Mouse (Mus musculus) stomach, postnatal 0 days (tissue): Measurements from ENCODE around the gene Atxn2. TPM values are rescaled to one million over a fixed set of nuclear protein-coding genes. Genes with fewer than 3 reads are reported as not detected.

ENCODE experiments used
- ATAC-seq: fragments of 200-750 bp; cut with Nextera tagmentation; 2 replicates; pipeline ENCODE4 v1.8.0; 2017; ENCODE audit not compliant: low FRiP score, low TSS enrichment
- DNase-seq: peaks from one replicate; pipeline ENCODE4 v3.0.0-alpha.2; 2016; ENCODE audit warnings: low spot score
- H3K27ac ChIP-seq: fragments of 300-500 bp; sonication (generic); replicated peaks from 2 replicates; pipeline ENCODE4 v1.5.1; 2014; ENCODE audit warnings: mild to moderate bottlenecking, control low read depth
- H3K27me3 ChIP-seq: fragments of 300-500 bp; sonication (generic); 2 replicates; pipeline ENCODE4 v1.6.1; 2014; ENCODE audit warnings: low read length; ENCODE audit not compliant: control insufficient read depth, insufficient read depth
- H3K36me3 ChIP-seq: fragments of 300-500 bp; sonication (generic); 2 replicates; pipeline ENCODE4 v1.6.1; 2014; ENCODE audit warnings: low read length, mixed read lengths; ENCODE audit not compliant: control insufficient read depth, insufficient read depth
- H3K4me1 ChIP-seq: fragments of 300-500 bp; sonication (generic); replicated peaks from 2 replicates; pipeline ENCODE4 v1.6.1; 2014; ENCODE audit warnings: antibody characterized with exemption; ENCODE audit not compliant: control insufficient read depth, insufficient read depth
- H3K4me2 ChIP-seq: fragments of 300-500 bp; sonication (generic); replicated peaks from 2 replicates; pipeline ENCODE4 v1.6.1; 2014; ENCODE audit warnings: low read depth, mild to moderate bottlenecking, control low read depth, moderate library complexity
- H3K4me3 ChIP-seq: fragments of 300-500 bp; sonication (generic); 2 replicates; pipeline ENCODE4 v1.5.1; 2014; ENCODE audit warnings: low read depth, low read length, control low read depth
- H3K9ac ChIP-seq: fragments of 300-500 bp; sonication (generic); 2 replicates; pipeline ENCODE4 v1.6.1; 2014; ENCODE audit warnings: mild to moderate bottlenecking, low read length, control low read depth, mixed read lengths
- H3K9me3 ChIP-seq: fragments of 300-500 bp; sonication (generic); 2 replicates; pipeline ENCODE4 v1.6.1; 2016; ENCODE audit warnings: low read length; ENCODE audit not compliant: control insufficient read depth
- CTCF ChIP-seq: IDR thresholded peaks from 2 replicates; pipeline ENCODE4 v1.5.1; 2016; ENCODE audit warnings: antibody characterized with exemption, low read depth, mild to moderate bottlenecking, moderate library complexity
- EP300 ChIP-seq: optimal IDR thresholded peaks from 2 replicates; pipeline ENCODE3; 2016; ENCODE audit warnings: antibody characterized with exemption
- WGBS: fragments of 180-500 bp; shearing (Covaris S2); extraction: QIAGEN DNeasy Blood & Tissue Kit; methylation state at CpG from one replicate; pipeline ENCODE4 v1.1.7; 2014; 5-methylcytosine and 5-hydroxymethylcytosine counted together
- polyA plus RNA-seq: library from polyadenylated mRNA; unstranded; fragments of >200 nt; fragmentation: Nextera tagmentation; extraction: Ambion mirVana; gene quantifications from 2 replicates; pipeline ENCODE4 v1.2.1, GENCODE M21; 2015

Atxn2 gene
- 30.5 and 35.6 TPM in 2 replicates for polyA plus RNA-seq

DNA sequence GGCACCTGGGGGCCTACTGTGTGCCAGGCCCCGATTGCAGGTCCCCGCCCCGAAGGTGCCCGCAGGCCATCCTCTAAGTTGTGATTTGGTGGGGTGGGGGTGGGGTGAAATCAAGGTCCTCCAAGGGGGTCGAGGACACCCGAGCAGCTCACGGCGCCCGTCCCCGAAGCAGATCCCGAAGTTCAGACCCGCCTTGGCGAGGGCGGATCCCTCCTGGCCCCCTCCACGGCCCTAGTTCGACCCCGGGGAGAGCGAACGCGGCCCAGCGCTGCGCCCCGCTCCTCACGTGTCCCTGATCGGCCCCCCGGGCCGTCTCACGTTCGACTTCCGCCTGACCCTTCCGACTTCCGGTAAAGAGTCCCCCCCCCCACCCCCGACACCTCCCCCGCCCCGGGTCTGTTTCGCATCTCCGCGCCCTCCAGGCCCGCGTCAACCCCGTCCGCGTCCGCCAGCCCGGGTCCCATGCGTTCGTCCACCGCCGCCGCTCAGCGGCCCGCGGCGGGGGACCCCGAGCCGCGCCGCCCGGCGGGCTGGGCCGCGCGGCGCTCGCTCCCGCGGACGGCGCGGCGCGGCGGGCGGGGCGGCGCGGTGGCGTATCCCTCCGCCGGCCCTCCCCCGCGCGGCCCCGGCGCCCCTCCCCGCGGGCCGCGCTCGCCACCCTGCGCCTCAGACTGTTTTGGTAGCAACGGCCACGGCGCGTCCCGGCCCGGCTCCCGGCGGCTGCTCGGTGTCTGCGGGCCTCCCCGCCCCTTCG lies at the start of gene Atxn2:
Gene Atxn2, plus strand, starts transcription at position 164 of the 754 bp plus-strand sequence.
- ATAC-seq (peak; percentile 82), DNase-seq (peak; percentile 85)
- no peaks in the 10 kb centered on the region for H3K36me3 ChIP-seq
- H3K4me2 ChIP-seq: peak within 1 kb of the TSS; percentile 87
- WGBS: 0% methylated on average over 65 of the region's 103 CpGs
- no peaks in the 10 kb centered on the region for H3K9me3 ChIP-seq
- H3K4me3 ChIP-seq: peak within 1 kb of the TSS; percentile 97
- H3K27me3 ChIP-seq: no peaks in the 10 kb centered on the region
- TF ChIP-seq EP300 (no peak), CTCF (no peak)
- H3K27ac ChIP-seq: peak within 1 kb of the TSS; percentile 99
- 0 out of 2 replicates have a peak, but pooled peaks cover 5% of the 10 kb centered on the region for H3K4me1 ChIP-seq
- peak within 1 kb of the TSS; percentile 96 for H3K9ac ChIP-seq

DNA sequence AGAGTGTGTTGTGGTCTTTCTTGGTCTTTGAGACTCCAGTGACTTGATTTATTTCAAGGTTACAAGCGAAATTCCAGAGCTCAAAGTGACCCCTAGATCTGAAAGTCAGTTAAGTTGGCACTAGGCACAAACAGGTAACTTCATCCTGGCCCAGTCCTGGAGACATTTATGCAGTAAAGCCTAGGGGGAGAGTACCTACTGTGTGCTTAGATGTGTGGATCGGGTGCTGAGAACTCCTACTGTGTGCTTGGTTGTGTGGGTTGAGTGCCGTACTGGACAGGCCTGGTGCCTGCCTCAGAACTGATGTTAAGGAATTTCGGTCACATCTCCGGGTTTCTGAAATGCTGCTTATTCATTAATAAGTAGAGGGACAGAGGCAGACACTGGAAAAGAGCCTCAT lies 49.6 kb upstream of the Atxn2 start:
- H3K27ac ChIP-seq: no peak overlapping the region
- no peaks in the 10 kb centered on the region for H3K9me3 ChIP-seq
- ATAC-seq (no peak), DNase-seq (no peak)
- 81% methylated on average over 5 of the region's 5 CpGs for WGBS
- TF ChIP-seq CTCF: no peak
- no peak for TF ChIP-seq EP300
- peak overlapping the region; percentile 94 for H3K4me3 ChIP-seq
- H3K4me1 ChIP-seq: peaks cover 3% of the 10 kb centered on the region; the same call in 1 of the 2 replicates
- peak overlapping the region; percentile 96 for H3K9ac ChIP-seq
- peak overlapping the region; percentile 89 for H3K4me2 ChIP-seq
- peaks cover 5% of the 10 kb centered on the region for H3K36me3 ChIP-seq
- no peaks in the 10 kb centered on the region for H3K27me3 ChIP-seq

DNA sequence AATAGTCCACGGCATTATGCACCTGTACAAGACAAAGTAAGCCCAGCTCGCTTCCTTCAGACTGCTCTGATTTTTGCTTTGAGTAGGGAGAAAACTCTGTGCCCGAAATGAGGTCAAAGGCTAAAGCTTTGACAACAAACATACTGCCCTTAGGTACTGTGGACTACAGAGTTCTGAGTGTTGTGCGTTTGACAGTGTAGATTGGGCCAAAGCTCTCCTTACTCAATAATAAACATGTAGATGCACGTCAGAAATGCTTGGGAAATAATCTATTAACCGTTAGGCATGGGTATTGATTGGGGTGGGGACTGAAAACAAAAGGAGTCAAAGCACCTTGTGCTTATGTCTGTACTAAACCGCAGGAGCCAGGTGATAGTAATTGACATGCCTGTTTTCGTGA lies 47.7 kb upstream of the Atxn2 start:
- DNase-seq (no peak), ATAC-seq (no peak)
- Histone ChIP-seq H3K36me3 (peaks cover 5% of the 10 kb centered on the region), H3K27me3 (no peaks in the 10 kb centered on the region), H3K4me1 (peaks cover 3% of the 10 kb centered on the region; the same call in 1 of the 2 replicates), H3K27ac (no peak overlapping the region), H3K9ac (no peak overlapping the region), H3K9me3 (no peaks in the 10 kb centered on the region), H3K4me2 (no peak overlapping the region), H3K4me3 (no peak overlapping the region)
- WGBS: 76% methylated on average over 8 of the region's 8 CpGs
- no peak for TF ChIP-seq CTCF
- no peak for TF ChIP-seq EP300

DNA sequence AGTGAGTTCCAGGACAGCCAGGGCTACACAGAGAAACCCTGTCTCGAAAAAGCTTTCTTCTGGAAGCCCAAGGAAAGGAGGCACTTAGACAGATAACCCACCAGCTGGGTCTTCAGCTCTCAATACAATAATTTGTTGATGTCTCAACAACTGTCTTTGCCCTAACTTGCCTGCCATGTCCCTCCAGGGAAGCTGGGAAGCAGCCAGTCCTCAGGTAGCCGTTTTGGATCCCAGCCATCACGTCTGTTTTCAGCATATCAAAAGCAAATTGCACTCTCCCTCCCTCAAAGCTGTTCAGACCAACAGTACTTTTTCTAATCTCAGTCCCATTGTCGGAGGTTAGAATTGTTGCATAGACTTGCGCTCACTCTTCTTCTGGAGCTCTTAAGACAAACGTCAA lies 47.1 kb upstream of the Atxn2 start:
- H3K9ac ChIP-seq: no peak overlapping the region
- no peak for DNase-seq
- H3K27ac ChIP-seq: no peak overlapping the region

GRCm38 (mm10) chr5:121664971-121665370 lies 46.2 kb upstream of the Atxn2 start:
- Histone ChIP-seq H3K27me3 (no peaks in the 10 kb centered on the region), H3K4me3 (no peak overlapping the region), H3K36me3 (peaks cover 5% of the 10 kb centered on the region), H3K9me3 (no peaks in the 10 kb centered on the region), H3K27ac (no peak overlapping the region), H3K4me1 (peaks cover 3% of the 10 kb centered on the region; the same call in 1 of the 2 replicates), H3K4me2 (no peak overlapping the region), H3K9ac (no peak overlapping the region)
- 95% methylated on average over 9 of the region's 9 CpGs for WGBS
- ATAC-seq: no peak
- no peak for DNase-seq
- no peak for TF ChIP-seq CTCF
- TF ChIP-seq EP300: no peak

More for the DNA sequence above, 47.1 kb upstream of the Atxn2 start:
- H3K9me3 ChIP-seq: no peaks in the 10 kb centered on the region
- no peaks in the 10 kb centered on the region for H3K27me3 ChIP-seq
- WGBS: 71% methylated on average over 6 of the region's 6 CpGs
- H3K4me1 ChIP-seq: peaks cover 3% of the 10 kb centered on the region; the same call in 1 of the 2 replicates
- no peak overlapping the region for H3K4me3 ChIP-seq
- TF ChIP-seq EP300 (no peak), CTCF (no peak)
- no peak overlapping the region for H3K4me2 ChIP-seq
- no peak for ATAC-seq
- peaks cover 5% of the 10 kb centered on the region for H3K36me3 ChIP-seq

DNA sequence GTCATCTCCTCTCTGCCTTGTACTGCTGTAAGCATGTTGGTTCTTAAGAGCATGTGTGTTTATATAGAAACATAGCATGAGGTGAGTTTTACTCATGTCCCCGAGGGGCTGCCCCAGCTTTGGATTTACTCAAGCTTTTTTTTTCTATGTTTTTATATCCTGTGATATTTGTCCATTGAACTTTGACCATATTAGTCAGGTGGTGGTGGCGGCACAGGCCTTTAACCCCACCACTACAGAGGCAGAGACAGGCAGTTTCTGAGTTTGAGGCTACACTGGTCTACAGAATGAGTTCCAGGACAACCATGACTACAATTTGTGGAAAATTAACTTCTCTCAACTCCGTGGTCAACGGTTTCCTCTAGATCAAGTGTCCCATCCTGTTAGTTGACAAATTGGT lies 44.1 kb upstream of the Atxn2 start:
- WGBS: 77% methylated on average over 4 of the region's 4 CpGs
- H3K36me3 ChIP-seq: peaks cover 5% of the 10 kb centered on the region
- no peak overlapping the region for H3K9ac ChIP-seq
- ATAC-seq: no peak
- H3K27me3 ChIP-seq: no peaks in the 10 kb centered on the region
- TF ChIP-seq CTCF (no peak), EP300 (no peak)
- no peak overlapping the region for H3K4me2 ChIP-seq
- no peak for DNase-seq
- H3K27ac ChIP-seq: no peak overlapping the region
- no peaks in the 10 kb centered on the region for H3K4me1 ChIP-seq
- no peak overlapping the region for H3K4me3 ChIP-seq
- H3K9me3 ChIP-seq: no peaks in the 10 kb centered on the region
